Mouse (Mus musculus): Measurements from ENCODE around the gene Pard6b. TPM values are rescaled to one million over a fixed set of nuclear protein-coding genes. Genes with fewer than 3 reads are reported as not detected.
A peak's percentile ranks its signal among the peaks of the same experiment; 100 is the strongest.
"Not testable (repeated sequence)": the region's sequence is repeated elsewhere in the genome, so short reads cannot be mapped to it uniquely, and the experiment has no call there.

Pard6b gene
- polyA plus RNA-seq, 1 experiment from 2014 or later = 47.2 TPM

DNA sequence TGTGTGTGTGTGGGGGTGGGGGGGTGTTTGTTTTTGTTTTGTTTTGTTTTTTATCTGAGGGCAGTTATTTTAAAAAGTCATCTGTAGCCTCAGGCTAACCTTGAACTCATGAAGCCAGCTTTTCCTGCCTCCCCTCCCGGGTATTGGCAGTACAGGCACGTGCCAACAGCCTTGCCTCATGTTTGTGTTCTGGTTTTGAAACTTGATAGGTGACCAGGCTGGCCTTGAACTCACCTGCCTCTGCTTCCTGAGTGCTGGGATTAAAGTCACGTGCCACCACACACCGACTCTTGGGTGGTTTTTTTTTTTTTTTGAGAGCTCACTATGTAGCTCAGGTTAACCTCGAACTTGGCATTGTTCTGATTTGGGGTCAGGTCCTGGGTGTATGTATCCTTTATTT is 21.0 kb downstream of the Pard6b start:
- Histone ChIP-seq H3K9me3 (ENCODE audit: low read length) (no peaks in the 10 kb centered on the region), H3K4me3 (ENCODE audit: low read depth, low read length) (no peak overlapping the region), H3K27me3 (replicated peaks; ENCODE audit: insufficient read depth, low read length) (no peaks in the 10 kb centered on the region), H3K4me1 (ENCODE audit: insufficient read depth, low read depth, low read length) (0 out of 2 replicates have a peak, but pooled peaks cover 1% of the 10 kb centered on the region), H3K9ac (replicated peaks; ENCODE audit: low read depth) (no peak overlapping the region), H3K36me3 (ENCODE audit: insufficient read depth, low read length) (0 out of 2 replicates have a peak, but pooled peaks cover 4% of the 10 kb centered on the region), H3K27ac (ENCODE audit: low read length) (no peak overlapping the region), H3K4me2 (replicated peaks; ENCODE audit: low read depth, low read length) (no peak overlapping the region)
- WGBS = 68% methylated on average over 5 of the region's 5 CpGs
- no peak for DNase-seq (ENCODE audit: low spot score)
- no peak for ATAC-seq
- TF ChIP-seq CTCF (IDR thresholded peaks at IDR 0.05) = no peak
- no peak for TF ChIP-seq EP300 (IDR thresholded peaks at IDR 0.05)

DNA sequence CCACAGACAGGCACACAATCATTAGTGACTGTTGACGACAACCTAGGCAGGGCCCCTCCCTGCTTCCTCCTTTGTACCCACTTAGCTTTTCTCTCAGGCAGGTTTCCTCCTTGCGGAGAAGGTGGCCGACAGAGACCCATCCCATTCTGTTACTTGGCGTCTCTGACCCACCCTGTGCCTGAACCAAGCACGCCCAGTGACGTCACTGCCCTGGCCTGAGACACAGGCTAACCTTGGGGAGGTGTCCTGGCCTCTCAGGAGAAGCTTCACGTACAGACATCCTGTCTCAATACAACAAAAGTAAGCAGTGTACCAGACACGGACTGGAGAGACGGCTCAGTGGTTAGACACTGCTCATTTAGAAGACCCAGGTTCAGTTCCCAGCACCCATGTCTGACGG is 22.5 kb downstream of the Pard6b start:
- 0 out of 2 replicates have a peak, but pooled peaks cover 3% of the 10 kb centered on the region for H3K4me1 ChIP-seq (ENCODE audit: insufficient read depth, low read depth, low read length)

DNA sequence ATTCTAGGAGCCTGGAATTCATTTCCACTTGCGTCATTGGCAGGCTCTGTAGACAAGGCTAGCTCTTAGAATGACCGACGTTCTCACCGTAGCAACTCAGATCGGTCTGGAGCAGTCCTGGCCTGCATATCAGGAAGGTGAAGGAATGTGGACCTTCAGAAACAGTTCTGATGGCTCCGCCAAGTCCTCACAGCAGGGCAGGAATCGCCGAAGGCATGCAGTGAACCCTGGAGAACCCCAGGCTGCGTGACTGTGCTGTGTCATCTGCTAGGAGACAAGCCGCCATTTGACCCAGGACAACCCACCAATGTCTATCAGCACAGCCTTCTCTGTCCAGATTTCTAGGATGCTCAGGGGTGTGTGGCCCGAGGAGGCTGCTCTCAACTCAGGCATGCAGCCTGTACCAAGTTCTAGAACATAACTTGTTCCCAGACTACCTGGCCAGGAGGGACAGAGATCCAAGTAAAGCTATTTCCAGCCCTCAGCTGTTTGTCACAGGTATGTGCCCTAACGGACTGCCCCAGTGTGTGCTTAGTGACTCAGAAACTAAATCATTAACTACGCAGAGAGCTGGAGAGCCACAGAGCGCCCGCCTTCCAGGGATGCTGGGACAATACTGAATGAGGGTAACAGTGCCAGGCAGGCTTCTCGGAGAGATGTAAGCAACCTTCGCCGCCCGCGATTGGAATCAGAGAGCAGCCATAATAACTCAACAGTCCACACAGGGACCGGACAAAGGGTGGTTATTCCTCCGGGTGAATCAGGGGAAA is 23.8 kb downstream of the Pard6b start:
- Histone ChIP-seq H3K4me1 (ENCODE audit: insufficient read depth, low read depth, low read length) (0 out of 2 replicates have a peak, but pooled peaks cover 3% of the 10 kb centered on the region), H3K9ac (replicated peaks; ENCODE audit: low read depth) (no peak overlapping the region), H3K27me3 (replicated peaks; ENCODE audit: insufficient read depth, low read length) (no peaks in the 10 kb centered on the region), H3K4me2 (replicated peaks; ENCODE audit: low read depth, low read length) (no peak overlapping the region), H3K36me3 (ENCODE audit: insufficient read depth, low read length) (no peaks in the 10 kb centered on the region), H3K27ac (ENCODE audit: low read length) (peak overlapping the region; percentile 60), H3K9me3 (ENCODE audit: low read length) (no peaks in the 10 kb centered on the region), H3K4me3 (ENCODE audit: low read depth, low read length) (no peak overlapping the region)
- WGBS = 57% methylated on average over 22 of the region's 22 CpGs
- peak; percentile 94 for ATAC-seq
- peak; percentile 90 for DNase-seq (ENCODE audit: low spot score)
- TF ChIP-seq EP300 (IDR thresholded peaks at IDR 0.05) = peak; percentile 67
- no peak for TF ChIP-seq CTCF (IDR thresholded peaks at IDR 0.05)

More for the DNA sequence above, 22.5 kb downstream of the Pard6b start:
- no peak overlapping the region for H3K4me2 ChIP-seq (replicated peaks; ENCODE audit: low read depth, low read length)
- TF ChIP-seq CTCF (IDR thresholded peaks at IDR 0.05) = no peak
- TF ChIP-seq EP300 (IDR thresholded peaks at IDR 0.05) = no peak
- no peak overlapping the region for H3K9ac ChIP-seq (replicated peaks; ENCODE audit: low read depth)
- DNase-seq (ENCODE audit: low spot score) (no peak), ATAC-seq (no peak)
- no peaks in the 10 kb centered on the region for H3K9me3 ChIP-seq (ENCODE audit: low read length)
- no peak overlapping the region for H3K4me3 ChIP-seq (ENCODE audit: low read depth, low read length)
- H3K27me3 ChIP-seq (replicated peaks; ENCODE audit: insufficient read depth, low read length) = no peaks in the 10 kb centered on the region
- 0 out of 2 replicates have a peak overlapping the region, but pooled peaks have one; percentile 60 for H3K27ac ChIP-seq (ENCODE audit: low read length)
- WGBS = 89% methylated on average over 10 of the region's 10 CpGs
- 0 out of 2 replicates have a peak, but pooled peaks cover 4% of the 10 kb centered on the region for H3K36me3 ChIP-seq (ENCODE audit: insufficient read depth, low read length)

DNA sequence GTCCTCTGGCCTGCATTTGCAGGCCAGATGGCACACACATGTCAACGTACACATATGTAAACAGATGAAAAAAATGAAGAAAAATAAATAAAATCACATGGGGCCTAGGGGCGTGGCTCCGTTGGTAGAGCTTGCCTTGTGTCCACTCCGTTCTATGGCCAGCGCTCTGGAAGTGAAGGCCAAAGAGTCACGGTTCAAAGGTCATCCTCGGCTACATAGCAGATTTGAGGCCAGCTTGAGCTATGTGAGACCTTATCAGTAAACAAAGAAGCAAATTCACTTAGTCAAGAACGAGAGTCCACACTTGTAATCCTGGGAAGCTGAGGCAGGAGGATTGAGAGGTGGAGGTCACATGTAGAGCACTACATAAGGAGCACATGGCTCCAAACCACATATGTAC is 24.5 kb downstream of the Pard6b start:
- ATAC-seq (no peak; the same call in 1 of the 2 replicates), DNase-seq (ENCODE audit: low spot score) (no peak)
- Histone ChIP-seq H3K4me2 (replicated peaks; ENCODE audit: low read depth, low read length) (no peak overlapping the region), H3K4me3 (ENCODE audit: low read depth, low read length) (no peak overlapping the region), H3K9me3 (ENCODE audit: low read length) (no peaks in the 10 kb centered on the region), H3K4me1 (ENCODE audit: insufficient read depth, low read depth, low read length) (0 out of 2 replicates have a peak, but pooled peaks cover 3% of the 10 kb centered on the region), H3K27me3 (replicated peaks; ENCODE audit: insufficient read depth, low read length) (no peaks in the 10 kb centered on the region), H3K9ac (replicated peaks; ENCODE audit: low read depth) (no peak overlapping the region), H3K36me3 (ENCODE audit: insufficient read depth, low read length) (no peaks in the 10 kb centered on the region), H3K27ac (ENCODE audit: low read length) (peak overlapping the region; percentile 43; the same call in 1 of the 2 replicates)
- WGBS = 50% methylated on average over 8 of the region's 8 CpGs
- TF ChIP-seq CTCF (IDR thresholded peaks at IDR 0.05) (no peak), EP300 (IDR thresholded peaks at IDR 0.05) (no peak)

DNA sequence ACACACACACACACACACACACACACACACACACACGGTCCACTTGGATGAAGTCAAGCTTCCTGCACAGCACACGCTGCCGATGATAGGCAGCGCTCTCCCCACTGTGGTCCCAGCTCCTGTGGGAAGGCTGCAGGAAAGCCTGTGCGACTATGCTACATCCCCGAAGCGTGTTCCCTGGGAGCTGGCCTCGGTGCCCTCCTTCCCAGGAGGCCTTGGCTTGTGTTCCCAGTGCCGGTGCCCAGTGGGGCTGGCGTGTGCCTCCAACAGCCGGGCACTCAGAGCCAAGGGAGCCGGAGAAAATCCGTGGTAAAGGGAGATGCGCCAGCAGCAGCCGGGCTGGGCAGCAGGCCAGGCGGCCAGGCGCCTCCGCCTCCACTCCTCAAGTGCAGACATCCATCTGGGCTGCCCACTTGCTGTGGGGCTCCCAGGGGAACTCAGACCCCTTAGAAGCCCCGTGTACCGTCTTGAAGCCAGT is 25.9 kb downstream of the Pard6b start:
- no peak for TF ChIP-seq CTCF (IDR thresholded peaks at IDR 0.05)
- TF ChIP-seq EP300 (IDR thresholded peaks at IDR 0.05) = no peak
- 24% methylated on average over 19 of the region's 20 CpGs for WGBS
- H3K9ac ChIP-seq (replicated peaks; ENCODE audit: low read depth) = no peak overlapping the region
- ATAC-seq (no peak), DNase-seq (ENCODE audit: low spot score) (peak; percentile 49)
- H3K27ac ChIP-seq (ENCODE audit: low read length) = no peak overlapping the region
- H3K9me3 ChIP-seq (ENCODE audit: low read length) = no peaks in the 10 kb centered on the region
- no peaks in the 10 kb centered on the region for H3K36me3 ChIP-seq (ENCODE audit: insufficient read depth, low read length)
- H3K4me2 ChIP-seq (replicated peaks; ENCODE audit: low read depth, low read length) = peak overlapping the region; percentile 38
- H3K4me3 ChIP-seq (ENCODE audit: low read depth, low read length) = no peak overlapping the region
- H3K4me1 ChIP-seq (ENCODE audit: insufficient read depth, low read depth, low read length) = 0 out of 2 replicates have a peak, but pooled peaks cover 3% of the 10 kb centered on the region
- H3K27me3 ChIP-seq (replicated peaks; ENCODE audit: insufficient read depth, low read length) = no peaks in the 10 kb centered on the region

DNA sequence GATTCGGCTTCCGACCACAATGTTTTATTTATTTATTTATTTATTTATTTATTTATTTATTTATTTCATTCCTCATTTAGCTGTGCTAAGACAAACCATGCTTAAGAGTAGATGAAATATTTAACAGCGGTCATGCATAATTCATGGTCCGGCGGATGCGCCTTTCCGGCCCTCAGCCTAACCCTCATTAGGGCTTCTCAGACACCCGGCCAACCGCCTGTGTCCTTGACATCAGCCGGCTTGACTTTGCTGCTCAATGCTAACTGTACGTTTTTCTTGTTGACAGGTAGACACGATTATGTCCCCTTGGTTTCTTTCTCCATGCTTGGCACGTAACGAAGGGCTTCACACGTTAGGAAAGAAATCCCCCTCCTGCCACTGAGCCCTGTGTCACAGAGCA is 26.6 kb downstream of the Pard6b start:
- H3K4me1 ChIP-seq (ENCODE audit: insufficient read depth, low read depth, low read length) = 0 out of 2 replicates have a peak, but pooled peaks cover 3% of the 10 kb centered on the region
- H3K4me3 ChIP-seq (ENCODE audit: low read depth, low read length) = no peak overlapping the region
- H3K4me2 ChIP-seq (replicated peaks; ENCODE audit: low read depth, low read length) = no peak overlapping the region
- 72% methylated on average over 15 of the region's 15 CpGs for whole genome bisulfite sequencing
- ATAC-seq (no peak), DNase-seq (ENCODE audit: low spot score) (no peak)
- no peaks in the 10 kb centered on the region for H3K9me3 ChIP-seq (ENCODE audit: low read length)
- H3K27ac ChIP-seq (ENCODE audit: low read length) = no peak overlapping the region
- no peak overlapping the region for H3K9ac ChIP-seq (replicated peaks; ENCODE audit: low read depth)
- no peak for TF ChIP-seq CTCF (IDR thresholded peaks at IDR 0.05)
- TF ChIP-seq EP300 (IDR thresholded peaks at IDR 0.05) = no peak
- H3K36me3 ChIP-seq (ENCODE audit: insufficient read depth, low read length) = no peaks in the 10 kb centered on the region
- H3K27me3 ChIP-seq (replicated peaks; ENCODE audit: insufficient read depth, low read length) = no peaks in the 10 kb centered on the region

DNA sequence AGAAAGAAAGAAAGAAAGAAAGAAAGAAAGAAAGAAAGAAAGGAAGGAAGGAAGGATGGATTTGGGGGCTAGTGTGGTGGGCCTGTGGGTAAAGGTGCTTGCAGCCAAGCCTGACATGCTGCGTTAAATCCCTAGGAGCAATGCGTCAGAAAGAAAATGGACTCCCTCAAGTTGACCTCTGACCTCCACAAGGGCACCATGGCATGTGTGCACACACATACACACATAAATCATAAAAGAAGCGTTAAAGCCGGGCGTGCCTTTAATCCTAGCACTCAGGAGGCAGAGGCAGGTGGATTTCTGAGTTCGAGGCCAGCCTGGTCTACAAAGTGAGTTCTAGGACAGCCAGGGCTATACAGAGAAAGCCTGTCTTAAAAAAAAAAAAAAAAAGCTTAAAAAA is 27.1 kb downstream of the Pard6b start:
- not testable (repeated sequence) for H3K9ac ChIP-seq (replicated peaks; ENCODE audit: low read depth); H3K9me3 ChIP-seq (ENCODE audit: low read length); H3K4me2 ChIP-seq (replicated peaks; ENCODE audit: low read depth, low read length); DNase-seq (ENCODE audit: low spot score); H3K27me3 ChIP-seq (replicated peaks; ENCODE audit: insufficient read depth, low read length); H3K27ac ChIP-seq (ENCODE audit: low read length); H3K36me3 ChIP-seq (ENCODE audit: insufficient read depth, low read length); ATAC-seq; H3K4me3 ChIP-seq (ENCODE audit: low read depth, low read length); H3K4me1 ChIP-seq (ENCODE audit: insufficient read depth, low read depth, low read length)
- WGBS = 89% methylated on average over 6 of the region's 6 CpGs
